Mouse (Mus musculus) gastrocnemius, postnatal 36 days (tissue): ENCODE measurements around the gene Slc2a4. TPM values are rescaled to one million over a fixed set of nuclear protein-coding genes. Genes with fewer than 3 reads are reported as not detected.
"Not testable (repeated sequence)": the region's sequence is repeated elsewhere in the genome, so short reads cannot be mapped to it uniquely, and the experiment has no call there.

Source experiments
- DNase-seq, 2 experiments: peaks; one replicate each; pipeline ENCODE4 v3.0.0; 2022
- intact Hi-C: fragments of 180-260 bp; cut with DNase I; formaldehyde crosslinking; loops from one replicate; pipeline ENCODE4 v1.15.1; 2025
- total RNA-seq, 2 experiments: library from RNA; stranded (reverse); gene quantifications; 2 replicates each; pipeline ENCODE4 v1.2.3; 2021

Gene Slc2a4
- total RNA-seq, 2 experiments from 2014 or later = 382 to 407 TPM

DNA sequence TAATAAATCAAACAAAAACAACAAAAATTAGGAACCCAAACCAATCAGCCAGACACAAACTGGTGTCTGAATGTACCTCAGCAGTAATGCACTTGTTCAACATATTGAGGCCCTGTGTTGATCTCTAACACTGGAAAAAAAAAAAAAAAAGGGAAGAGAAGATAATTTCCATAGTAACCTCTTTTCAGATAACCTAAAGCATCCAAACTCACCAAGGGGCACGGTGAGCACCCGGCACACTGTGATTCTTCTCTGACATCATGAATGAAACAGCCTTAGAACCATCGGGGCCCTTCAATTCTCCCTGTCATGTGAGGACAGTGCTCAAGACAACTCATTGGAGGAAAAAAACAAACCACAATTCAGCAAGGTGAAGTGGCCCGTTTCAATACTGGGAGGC lies 18.3 kb downstream of the Slc2a4 start:
- intact Hi-C loops = loop anchor here (5.0 kb wide), 1 partner anchor 78 kb away; no protein-coding TSS in a partner anchor

GRCm38 (mm10) chr11:69927501-69927900 lies 20.5 kb downstream of the Slc2a4 start:
- DNase-seq = no peak
- intact Hi-C loops = no loop called here

More for the DNA sequence above, 18.3 kb downstream of the Slc2a4 start:
- no peak for DNase-seq

DNA sequence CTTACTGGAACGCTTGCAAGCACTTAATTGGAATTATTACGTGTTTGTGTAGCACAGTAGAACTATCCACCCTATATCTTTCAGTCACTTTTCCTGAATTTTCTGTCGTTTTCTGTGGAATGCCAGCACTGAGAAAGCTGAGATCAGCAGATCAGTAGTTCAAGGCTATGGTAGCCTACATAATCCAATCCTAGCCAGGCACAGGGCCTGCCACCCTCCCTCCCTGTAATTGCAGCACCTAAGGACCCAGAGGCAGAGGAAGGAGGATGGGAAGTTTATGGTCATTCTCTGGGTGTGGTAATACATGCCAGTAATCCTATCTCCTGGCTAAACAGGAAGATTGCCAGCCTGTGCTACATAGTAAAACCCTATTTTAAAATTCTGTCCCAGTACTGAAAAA lies 25.2 kb downstream of the Slc2a4 start:
- intact Hi-C loops = no loop called here
- no peak for DNase-seq

DNA sequence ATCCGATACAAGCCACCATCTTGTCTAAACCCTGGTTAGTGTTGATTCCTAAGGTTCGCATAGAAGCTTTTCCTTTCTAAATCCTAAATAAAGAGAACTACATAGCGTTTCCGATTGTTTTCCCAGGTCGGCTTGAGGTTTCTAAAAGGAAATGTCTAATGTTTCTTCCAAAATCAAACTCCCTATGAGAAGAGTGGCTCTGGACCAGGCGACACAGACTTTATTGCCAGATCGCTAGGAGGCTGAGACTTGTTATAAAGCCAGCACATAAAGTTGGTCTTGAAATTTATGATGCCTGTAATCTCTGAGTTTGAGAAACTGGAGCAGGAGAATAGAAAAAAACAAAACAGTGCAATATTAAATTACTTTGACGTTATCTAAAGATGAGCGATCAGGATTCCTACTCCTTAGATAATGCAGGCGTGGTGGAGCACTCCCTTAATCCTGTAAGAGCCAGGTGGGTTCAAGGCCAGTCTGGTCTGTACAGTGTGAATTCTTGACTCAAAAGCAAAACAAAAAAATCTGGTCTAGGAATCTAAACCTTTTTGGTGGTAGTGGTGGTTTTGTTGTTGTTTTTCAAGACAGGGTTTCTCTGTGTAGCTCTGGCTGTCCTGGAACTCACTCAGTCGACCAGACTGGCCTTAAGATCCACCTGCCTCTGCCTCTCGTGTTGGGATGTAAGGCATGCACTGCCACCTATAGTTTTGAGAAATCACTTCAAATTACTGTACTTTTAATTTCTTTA lies 25.8 kb downstream of the Slc2a4 start:
- intact Hi-C loops = no loop called here
- DNase-seq = no peak

GRCm38 (mm10) chr11:69921114-69922011 lies 26.6 kb downstream of the Slc2a4 start, which contains the start of gene Eif5a:
Gene Eif5a (minus strand): TSS chr11:69921958.
- intact Hi-C loops = no loop called here
- DNase-seq = peak; percentile 100

DNA sequence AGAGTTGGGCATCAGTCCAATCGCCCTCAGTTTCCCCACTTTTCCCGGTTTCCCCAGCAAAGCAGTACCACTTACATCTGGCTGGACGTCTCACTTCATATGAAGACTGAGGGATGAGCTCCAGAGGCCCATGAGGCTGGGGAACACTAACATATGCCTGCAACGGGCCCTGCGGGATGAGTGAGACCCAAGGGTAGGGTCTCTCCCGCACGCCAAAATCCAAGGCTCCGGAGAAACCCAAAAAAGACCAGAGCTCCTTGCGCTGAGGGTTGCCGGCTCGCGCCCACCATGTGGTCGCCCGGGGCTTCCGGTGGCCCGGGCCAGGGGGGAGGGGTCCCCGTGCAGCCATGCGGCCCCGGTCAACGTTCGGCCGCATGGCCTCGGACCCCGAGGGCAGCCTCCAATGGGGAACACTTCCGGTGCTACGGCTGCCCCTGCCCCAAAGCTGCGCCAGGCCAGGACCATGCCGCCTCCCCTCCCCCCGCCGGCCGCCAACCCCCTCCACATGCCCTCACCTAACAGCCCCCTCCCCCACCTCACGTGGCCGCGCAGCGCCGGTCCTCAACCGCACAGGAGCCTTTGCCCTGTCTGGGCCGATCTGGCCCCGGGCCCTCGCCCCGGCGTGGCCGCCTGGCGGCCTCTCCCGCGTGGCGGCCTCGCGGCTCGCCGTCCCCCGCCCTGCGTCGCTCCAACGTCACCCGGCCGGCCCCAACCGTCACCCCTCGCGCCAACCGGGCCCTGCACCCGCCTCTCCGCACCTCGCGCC lies 27.5 kb downstream of the Slc2a4 start:
- peak in 1 of 2 experiments; percentile 39 for DNase-seq
- intact Hi-C loops = no loop called here

GRCm38 (mm10) chr11:69919661-69920265 lies 28.2 kb downstream of the Slc2a4 start:
- intact Hi-C loops = no loop called here
- peak; percentile 76 to 84 for DNase-seq

GRCm38 (mm10) chr11:69919053-69919452 lies 28.9 kb downstream of the Slc2a4 start:
- no peak for DNase-seq
- intact Hi-C loops = no loop called here

DNA sequence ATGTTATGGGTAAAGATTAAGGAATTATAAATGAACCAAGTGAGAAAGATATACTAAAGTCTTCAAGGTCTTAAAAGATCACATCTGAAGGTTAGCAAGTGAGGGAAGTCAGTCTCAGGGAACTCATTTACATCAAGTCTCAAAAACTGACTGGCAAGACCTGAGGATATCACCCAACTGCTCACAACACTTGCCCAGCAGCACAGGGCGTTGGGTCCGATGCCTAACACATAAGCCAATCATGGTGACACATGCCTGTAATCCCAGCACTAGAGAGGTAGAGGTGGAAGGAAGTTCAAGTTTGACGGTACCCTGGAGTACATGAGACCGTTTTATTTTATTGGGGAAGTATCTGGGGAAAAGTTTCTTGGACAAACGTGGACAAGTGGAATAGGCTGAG lies 29.9 kb downstream of the Slc2a4 start:
- intact Hi-C loops = no loop called here
- no peak for DNase-seq

DNA sequence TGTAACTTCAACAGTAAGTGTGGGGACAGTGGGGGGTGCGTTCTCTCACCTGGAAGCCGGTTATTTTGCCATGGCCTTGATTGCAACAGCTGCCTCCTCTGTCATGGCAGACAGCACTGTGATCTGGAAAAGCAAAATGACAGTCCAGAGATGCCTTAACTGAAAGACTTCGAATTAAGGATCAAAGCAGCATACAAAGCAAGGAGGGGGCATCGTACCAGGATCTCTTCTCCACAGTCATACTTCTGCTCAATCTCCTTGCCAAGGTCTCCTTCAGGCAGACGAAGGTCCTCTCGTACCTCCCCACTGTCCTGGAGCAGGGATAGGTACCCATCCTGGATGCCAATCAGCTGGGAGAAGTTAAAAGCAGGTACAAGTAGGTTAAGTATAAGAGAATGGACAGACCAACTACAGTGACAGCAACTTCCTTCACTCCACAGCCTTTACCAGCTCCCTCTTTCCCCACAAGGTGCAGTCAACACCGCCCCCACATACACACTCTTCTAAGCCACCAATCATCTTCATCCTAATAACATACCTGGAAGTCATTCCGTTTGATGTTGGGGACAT lies 30.5 kb downstream of the Slc2a4 start:
- intact Hi-C loops = no loop called here
- no peak for DNase-seq

- DNase-seq, intact Hi-C loops: not testable (repeated sequence)
Observed at GRCm38 (mm10) chr11:69916652-69917378, 31.2 kb downstream of the Slc2a4 start.

- DNase-seq = no peak
- intact Hi-C loops = no loop called here
Observed at GRCm38 (mm10) chr11:69915667-69916627, 32.0 kb downstream of the Slc2a4 start.

DNA sequence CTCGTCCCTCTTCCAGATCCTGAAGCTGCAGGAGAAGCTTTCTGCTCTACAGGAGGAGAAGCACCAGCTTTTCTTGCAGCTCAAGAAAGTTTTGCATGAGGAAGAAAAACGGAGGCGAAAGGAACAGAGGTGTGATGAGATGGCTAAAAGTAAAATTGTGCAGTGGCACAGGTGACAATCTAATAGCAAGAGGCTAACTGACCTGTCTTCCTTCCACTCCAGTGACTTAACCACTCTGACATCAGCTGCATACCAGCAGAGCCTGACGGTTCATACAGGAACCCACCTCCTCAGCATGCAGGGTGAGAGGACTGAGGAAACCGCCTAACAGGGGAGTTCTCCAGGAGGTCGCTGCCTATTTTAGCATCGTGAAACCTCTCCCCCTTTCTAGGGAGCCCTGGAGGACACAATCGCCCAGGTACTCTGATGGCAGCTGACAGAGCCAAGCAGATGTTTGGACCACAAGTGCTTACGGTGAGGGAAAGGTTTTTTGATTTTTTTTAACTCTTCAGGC lies 33.0 kb downstream of the Slc2a4 start:
- intact Hi-C loops = no loop called here
- DNase-seq = no peak

- DNase-seq = no peak
- intact Hi-C loops = no loop called here
Observed at GRCm38 (mm10) chr11:69914372-69914764, 33.6 kb downstream of the Slc2a4 start.

DNA sequence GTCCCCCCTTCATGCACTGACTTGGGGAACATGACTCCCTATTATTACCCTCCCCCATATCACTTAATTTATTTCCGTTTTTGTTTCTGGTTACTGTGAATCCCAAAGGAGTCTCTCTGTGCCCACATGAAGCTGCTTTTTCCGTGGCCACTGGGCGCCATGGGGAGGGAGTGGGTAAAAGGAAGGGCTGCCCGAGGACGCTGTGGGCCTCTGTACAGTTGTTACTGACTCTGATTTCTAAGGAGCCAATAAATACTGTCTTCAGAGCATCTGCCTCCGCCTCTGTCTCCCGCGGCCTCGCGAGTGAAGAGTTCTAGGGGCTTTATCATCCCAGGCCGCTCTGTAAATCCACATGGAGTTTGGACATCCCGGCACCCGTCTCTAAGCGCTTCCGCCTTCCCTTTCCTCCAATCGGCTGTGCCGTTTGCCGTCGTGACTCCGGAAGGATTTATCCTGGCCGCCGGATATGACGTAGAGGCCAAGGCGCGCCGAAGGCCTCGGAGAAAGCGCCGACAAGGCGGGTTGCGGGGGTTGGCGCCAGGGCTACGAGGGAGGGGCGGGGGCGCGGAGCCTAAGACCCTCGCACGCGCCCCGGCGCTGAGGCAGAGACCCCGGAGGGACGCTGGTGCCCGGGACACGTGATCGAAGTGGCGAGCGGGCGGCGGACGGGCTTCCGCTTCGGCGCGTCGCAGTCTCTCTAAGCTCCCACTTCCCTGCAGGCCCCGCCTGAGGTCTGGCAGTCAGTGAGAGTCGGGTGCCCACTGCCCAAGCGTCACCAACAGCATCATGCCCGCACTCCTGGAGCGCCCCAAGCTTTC lies 34.2 kb downstream of the Slc2a4 start, which contains the start of gene Gps2:
Gps2 (plus strand) TSS at position 335 of the 818 bp plus-strand sequence.
- intact Hi-C loops = no loop called here
- peak; percentile 85 to 88 for DNase-seq

- no peak for DNase-seq
Observed at GRCm38 (mm10) chr11:69912716-69913530, 35.1 kb downstream of the Slc2a4 start.

More at GRCm38 (mm10) chr11:69912716-69913530, 35.1 kb downstream of the Slc2a4 start:
- intact Hi-C loops = no loop called here
